In the genomic region with DNA sequence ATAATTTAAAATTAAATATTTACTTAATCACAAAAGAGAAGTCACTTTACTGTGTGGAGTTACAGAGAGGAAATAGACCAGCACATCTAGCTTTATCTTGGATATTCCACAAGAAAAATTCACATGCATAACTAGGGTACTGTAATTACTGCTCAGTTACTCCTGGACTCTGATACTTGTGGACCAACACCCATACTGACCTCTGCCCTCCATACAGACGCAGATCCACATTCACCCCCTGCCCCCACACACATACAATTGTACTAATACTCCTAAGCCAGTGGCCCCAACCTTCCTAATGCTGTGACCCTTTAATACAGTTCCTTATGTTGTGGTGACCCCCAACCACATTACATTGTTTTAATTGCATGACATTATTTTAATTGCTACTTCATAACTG, we compare ENCODE assay signal across 30 mouse cellular contexts.
"Had no signal": no experiment of that assay in that cellular context is flagged by ENCODE, and none has a peak within 500 bp of the region (broad histone marks: within the 10 kb centered on the region; RNA-seq: fewer than 3 reads in every experiment).

No protein-coding gene starts in this region.

- H3K9me3 ChIP-seq: limb, embryonic 10.5 days; limb, embryonic 15.5 days; liver, embryonic 12.5 days; liver, embryonic 13.5 days; liver, embryonic 15.5 days; lung, embryonic 15.5 days; megakaryocyte, embryonic 14.5 days; midbrain, embryonic 10.5 days; midbrain, embryonic 12.5 days; midbrain, embryonic 13.5 days; midbrain, embryonic 15.5 days had no signal

- H3K4me2 ChIP-seq: limb, embryonic 12.5 days; limb, embryonic 13.5 days; limb, embryonic 15.5 days; liver, embryonic 11.5 days; liver, embryonic 12.5 days; liver, embryonic 13.5 days; liver, embryonic 15.5 days; lung, embryonic 14.5 days; lung, embryonic 15.5 days; midbrain, embryonic 11.5 days; midbrain, embryonic 12.5 days; midbrain, embryonic 13.5 days; midbrain, embryonic 15.5 days had no signal

- H3K36me3 ChIP-seq: limb, embryonic 10.5 days; limb, embryonic 12.5 days; limb, embryonic 13.5 days; limb, embryonic 15.5 days; liver, embryonic 12.5 days; liver, embryonic 13.5 days; liver, embryonic 15.5 days; lung, embryonic 15.5 days; midbrain, embryonic 10.5 days; midbrain, embryonic 12.5 days; midbrain, embryonic 13.5 days; midbrain, embryonic 15.5 days had no signal

- H3K9ac ChIP-seq: limb, embryonic 12.5 days; limb, embryonic 13.5 days; limb, embryonic 15.5 days; liver, embryonic 12.5 days; liver, embryonic 13.5 days; liver, embryonic 14.5 days; liver, embryonic 15.5 days; liver, postnatal 0 days; lung, embryonic 14.5 days; lung, embryonic 15.5 days; midbrain, embryonic 12.5 days; midbrain, embryonic 13.5 days; midbrain, embryonic 15.5 days had no signal

- DNase-seq: left cerebral cortex, postnatal 4 days; liver, embryonic 13.5 days; liver, postnatal 0 days; lung, adult 18-20 months; lung, adult 2 months; lung, embryonic 14.5 days; lung, postnatal 10 days; lung, postnatal 14 days; lung, postnatal 36 days; lung, postnatal 4 days; midbrain, embryonic 14.5 days had no signal

- ATAC-seq: liver, embryonic 12.5 days; liver, postnatal 0 days; lung, postnatal 0 days; midbrain, embryonic 13.5 days; midbrain, embryonic 15.5 days; midbrain, embryonic 16.5 days had no signal

- H3K27ac ChIP-seq: limb, embryonic 10.5 days; limb, embryonic 12.5 days; limb, embryonic 13.5 days; limb, embryonic 15.5 days; liver, embryonic 12.5 days; liver, embryonic 13.5 days; liver, embryonic 14.5 days; liver, embryonic 15.5 days; lung, embryonic 15.5 days; macrophage; midbrain, embryonic 10.5 days; midbrain, embryonic 12.5 days; midbrain, embryonic 13.5 days; midbrain, embryonic 15.5 days had no signal

- H3K27me3 ChIP-seq: limb, embryonic 12.5 days; limb, embryonic 13.5 days; limb, embryonic 15.5 days; liver, embryonic 12.5 days; liver, embryonic 13.5 days; liver, embryonic 15.5 days; lung, embryonic 15.5 days; megakaryocyte, embryonic 14.5 days; midbrain, embryonic 12.5 days; midbrain, embryonic 13.5 days; midbrain, embryonic 15.5 days had no signal

- H3K4me3 ChIP-seq: limb, embryonic 10.5 days; limb, embryonic 12.5 days; limb, embryonic 13.5 days; limb, embryonic 15.5 days; liver, embryonic 12.5 days; liver, embryonic 13.5 days; liver, embryonic 15.5 days; lung, embryonic 15.5 days; megakaryocyte, embryonic 14.5 days; midbrain, embryonic 10.5 days; midbrain, embryonic 12.5 days; midbrain, embryonic 13.5 days; midbrain, embryonic 15.5 days; myocyte had no signal

- H3K4me1 ChIP-seq: limb, embryonic 10.5 days; limb, embryonic 12.5 days; limb, embryonic 13.5 days; limb, embryonic 15.5 days; liver, embryonic 12.5 days; liver, embryonic 13.5 days; liver, embryonic 15.5 days; lung, embryonic 15.5 days; megakaryocyte, embryonic 14.5 days; midbrain, embryonic 10.5 days; midbrain, embryonic 12.5 days; midbrain, embryonic 13.5 days; midbrain, embryonic 15.5 days had no signal
